Mouse (Mus musculus) lung, postnatal 0 days (tissue): ENCODE results near the gene Mnat1.
A peak's percentile ranks its signal among the peaks of the same experiment; 100 is the strongest.

Experiments used
- CTCF ChIP-seq: IDR thresholded peaks from 2 replicates; pipeline ENCODE4 v1.5.1; 2016; ENCODE audit warnings: antibody characterized with exemption, mild to moderate bottlenecking
- EP300 ChIP-seq: IDR thresholded peaks from 2 replicates; pipeline ENCODE4 v1.6.1; 2016; ENCODE audit warnings: antibody characterized with exemption, mild to moderate bottlenecking, control low read depth

DNA sequence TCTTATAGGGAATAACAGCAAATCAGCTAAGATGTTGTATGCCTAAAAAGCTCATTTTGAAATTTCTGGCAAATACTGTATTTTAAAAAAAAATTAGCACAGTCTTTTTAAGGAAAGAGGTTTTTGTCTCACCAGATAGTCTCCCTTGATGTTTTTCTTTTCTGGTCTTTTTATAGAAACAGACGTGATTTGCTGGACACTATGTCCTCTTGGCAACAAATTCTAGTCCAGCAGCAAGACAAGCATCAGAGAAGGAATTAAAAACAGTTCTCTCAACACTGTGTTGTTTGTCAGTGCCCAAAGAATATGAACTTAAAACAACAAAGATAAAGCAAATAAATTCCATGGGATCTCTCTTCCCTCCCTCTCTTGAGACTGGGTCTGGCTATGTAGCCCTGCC is 85.6 kb downstream of the Mnat1 start:
- TF ChIP-seq CTCF = no peak
- TF ChIP-seq EP300 = peak; percentile 63
